Mouse (Mus musculus): ENCODE data around the gene Srsf10. TPM values are rescaled to one million over a fixed set of nuclear protein-coding genes. Genes with fewer than 3 reads are reported as not detected.
A peak's percentile ranks its signal among the peaks of the same experiment; 100 is the strongest.

Srsf10 gene
- total and polyA plus RNA-seq, 2 experiments from 2014 or later = 61.0 to 147 TPM

DNA sequence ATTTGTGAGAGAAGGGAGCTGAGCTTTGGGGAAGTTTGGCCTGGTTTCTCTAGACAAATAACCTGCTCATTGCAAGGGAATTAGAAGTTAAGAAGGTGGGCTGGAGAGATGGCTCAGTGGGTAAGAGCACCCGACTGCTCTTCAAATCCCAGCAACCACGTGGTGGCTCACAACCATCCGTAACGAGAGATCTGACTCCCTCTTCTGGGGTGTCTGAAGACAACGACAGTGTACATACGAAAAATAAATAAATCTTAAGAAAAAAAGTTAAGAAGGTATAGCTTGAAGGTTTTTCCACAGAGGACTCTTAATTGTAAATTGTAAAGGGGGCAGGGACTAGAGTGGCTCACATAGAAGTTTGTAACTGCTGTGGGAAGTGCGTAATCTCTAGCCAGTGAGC, 20.0 kb downstream of the Srsf10 start:
- H3K27me3 ChIP-seq (ENCODE audit: insufficient read depth, low read length) = no peaks in the 10 kb centered on the region
- H3K9ac ChIP-seq (replicated peaks; ENCODE audit: low read length) = no peak overlapping the region
- peak overlapping the region; percentile 60; the same call in 1 of the 2 replicates for H3K27ac ChIP-seq
- H3K4me3 ChIP-seq (ENCODE audit: low read length) = no peak overlapping the region
- 20% methylated on average over 7 of the region's 7 CpGs for WGBS
- DNase-seq (ENCODE audit: low spot score) = no peak
- H3K4me1 ChIP-seq (ENCODE audit: insufficient read depth, low read length) = peaks cover 29% of the 10 kb centered on the region
- no peak; the same call in 1 of the 2 replicates for TF ChIP-seq CTCF (IDR thresholded peaks at IDR 0.05; ENCODE audit: low read depth)
- H3K9me3 ChIP-seq (ENCODE audit: low read length) = no peaks in the 10 kb centered on the region
- ATAC-seq = no peak
- H3K4me2 ChIP-seq (ENCODE audit: low read depth, low read length) = no peak overlapping the region
- H3K36me3 ChIP-seq (ENCODE audit: insufficient read depth, low read length) = no peaks in the 10 kb centered on the region

DNA sequence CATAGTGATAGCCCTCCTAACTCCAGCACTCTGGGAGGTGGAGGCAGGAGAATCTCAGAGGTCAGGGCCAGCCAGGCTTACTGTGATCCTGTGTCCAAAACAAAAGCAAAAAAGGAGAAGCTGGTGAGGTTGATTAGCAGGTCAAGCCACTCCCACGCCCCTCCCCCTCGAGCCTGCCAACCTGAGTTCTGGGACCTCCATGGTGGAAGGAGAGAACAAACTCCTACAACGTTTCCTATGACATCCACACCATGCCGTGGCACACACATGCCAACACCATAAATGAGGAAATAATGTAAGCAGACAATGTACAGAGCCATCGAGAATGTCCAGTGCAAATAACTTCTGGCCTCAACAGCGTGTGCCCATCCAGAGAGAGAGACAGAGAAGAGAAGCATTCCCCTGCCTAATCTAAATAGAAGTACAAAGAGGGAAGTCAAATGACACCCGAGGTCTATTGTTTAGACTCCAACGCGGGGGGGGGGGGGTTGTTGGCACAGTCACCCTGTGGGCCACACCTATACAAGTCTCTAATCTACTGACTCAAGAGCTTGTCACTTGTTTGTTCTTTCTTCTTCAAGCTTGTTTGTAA, 20.5 kb downstream of the Srsf10 start:
- ATAC-seq = no peak
- no peak overlapping the region; the same call in 1 of the 2 replicates for H3K9ac ChIP-seq (replicated peaks; ENCODE audit: low read length)
- TF ChIP-seq CTCF (IDR thresholded peaks at IDR 0.05; ENCODE audit: low read depth) = no peak
- no peaks in the 10 kb centered on the region for H3K36me3 ChIP-seq (ENCODE audit: insufficient read depth, low read length)
- no peaks in the 10 kb centered on the region for H3K27me3 ChIP-seq (ENCODE audit: insufficient read depth, low read length)
- no peak for DNase-seq (ENCODE audit: low spot score)
- H3K4me1 ChIP-seq (ENCODE audit: insufficient read depth, low read length) = peaks cover 27% of the 10 kb centered on the region
- H3K4me2 ChIP-seq (ENCODE audit: low read depth, low read length) = peak overlapping the region; percentile 48
- H3K4me3 ChIP-seq (ENCODE audit: low read length) = peak overlapping the region; percentile 14
- H3K27ac ChIP-seq = peak overlapping the region; percentile 60; the same call in 1 of the 2 replicates
- 3% methylated on average over 9 of the region's 9 CpGs for WGBS
- no peaks in the 10 kb centered on the region for H3K9me3 ChIP-seq (ENCODE audit: low read length)

DNA sequence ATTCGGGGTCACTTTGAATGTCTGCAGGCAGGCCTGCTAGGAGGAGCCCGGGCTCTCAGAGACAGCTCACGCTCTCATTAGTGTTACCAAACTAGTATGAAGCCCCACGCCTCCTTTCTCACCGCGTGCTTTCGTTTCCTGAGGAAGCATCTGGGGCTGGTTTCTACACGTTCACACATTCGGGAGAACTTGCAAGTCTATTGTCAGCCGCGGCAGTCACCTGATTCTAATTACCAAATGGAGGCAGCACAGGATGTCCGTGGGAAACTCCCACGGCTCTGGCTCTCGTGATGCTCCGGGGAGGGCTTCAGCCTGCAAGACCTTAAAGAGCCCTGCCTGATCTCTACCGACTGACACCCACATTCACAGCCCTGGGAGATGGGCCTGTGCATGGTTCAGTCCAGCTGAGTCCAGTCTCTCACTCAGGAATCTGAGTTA, 21.1 kb downstream of the Srsf10 start:
- peaks cover 24% of the 10 kb centered on the region for H3K4me1 ChIP-seq (ENCODE audit: insufficient read depth, low read length)
- no peak for TF ChIP-seq CTCF (IDR thresholded peaks at IDR 0.05; ENCODE audit: low read depth)
- peak overlapping the region; percentile 48 for H3K4me2 ChIP-seq (ENCODE audit: low read depth, low read length)
- peak; percentile 13; the same call in 1 of the 2 replicates for ATAC-seq
- H3K9ac ChIP-seq (replicated peaks; ENCODE audit: low read length) = no peak overlapping the region; the same call in 1 of the 2 replicates
- H3K9me3 ChIP-seq (ENCODE audit: low read length) = no peaks in the 10 kb centered on the region
- no peaks in the 10 kb centered on the region for H3K36me3 ChIP-seq (ENCODE audit: insufficient read depth, low read length)
- H3K27ac ChIP-seq = peak overlapping the region; percentile 60; the same call in 1 of the 2 replicates
- 2% methylated on average over 16 of the region's 16 CpGs for WGBS
- peak; percentile 68 for DNase-seq (ENCODE audit: low spot score)
- H3K4me3 ChIP-seq (ENCODE audit: low read length) = peak overlapping the region; percentile 14
- no peaks in the 10 kb centered on the region for H3K27me3 ChIP-seq (ENCODE audit: insufficient read depth, low read length)

DNA sequence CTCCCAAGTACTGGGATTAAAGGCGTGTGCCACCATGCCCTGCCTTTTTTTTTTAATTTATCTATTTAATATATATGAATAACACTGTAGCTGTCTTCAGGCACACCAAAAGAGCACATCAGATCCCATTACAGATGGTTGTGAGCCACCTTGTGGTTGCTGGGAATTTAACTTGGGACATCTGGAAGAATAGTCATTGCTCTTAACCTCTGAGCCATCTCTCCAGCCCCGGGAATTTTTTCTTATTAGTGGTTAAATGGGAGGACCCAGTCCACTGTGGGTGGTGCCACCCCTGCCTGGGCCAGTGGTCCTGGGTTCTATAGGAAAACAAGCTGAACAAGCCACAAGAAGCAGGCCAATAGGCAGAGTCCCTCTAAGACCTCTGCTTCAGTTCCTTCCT, 22.2 kb downstream of the Srsf10 start:
- Histone ChIP-seq H3K4me1 (ENCODE audit: insufficient read depth, low read length) (peaks cover 24% of the 10 kb centered on the region), H3K9ac (replicated peaks; ENCODE audit: low read length) (no peak overlapping the region), H3K27ac (no peak overlapping the region), H3K9me3 (ENCODE audit: low read length) (no peaks in the 10 kb centered on the region), H3K4me3 (ENCODE audit: low read length) (no peak overlapping the region), H3K4me2 (ENCODE audit: low read depth, low read length) (no peak overlapping the region), H3K27me3 (ENCODE audit: insufficient read depth, low read length) (no peaks in the 10 kb centered on the region), H3K36me3 (ENCODE audit: insufficient read depth, low read length) (no peaks in the 10 kb centered on the region)
- DNase-seq (ENCODE audit: low spot score) (peak; percentile 34), ATAC-seq (no peak)
- peak; percentile 57 for TF ChIP-seq CTCF (IDR thresholded peaks at IDR 0.05; ENCODE audit: low read depth)
- 59% methylated on average over 2 of the region's 2 CpGs for WGBS

- Histone ChIP-seq H3K27me3 (ENCODE audit: insufficient read depth, low read length) (no peaks in the 10 kb centered on the region), H3K4me3 (ENCODE audit: low read length) (no peak overlapping the region), H3K27ac (no peak overlapping the region), H3K4me2 (ENCODE audit: low read depth, low read length) (no peak overlapping the region), H3K9ac (replicated peaks; ENCODE audit: low read length) (no peak overlapping the region), H3K36me3 (ENCODE audit: insufficient read depth, low read length) (no peaks in the 10 kb centered on the region), H3K9me3 (ENCODE audit: low read length) (no peaks in the 10 kb centered on the region), H3K4me1 (ENCODE audit: insufficient read depth, low read length) (peaks cover 24% of the 10 kb centered on the region)
- TF ChIP-seq CTCF (IDR thresholded peaks at IDR 0.05; ENCODE audit: low read depth) = no peak
- ATAC-seq = no peak
- DNase-seq (ENCODE audit: low spot score) = no peak
- 59% methylated on average over 6 of the region's 6 CpGs for WGBS
Observed at GRCm38 (mm10) chr4:135879021-135879420, 23.5 kb downstream of the Srsf10 start.

- no peaks in the 10 kb centered on the region for H3K36me3 ChIP-seq (ENCODE audit: insufficient read depth, low read length)
- H3K9me3 ChIP-seq (ENCODE audit: low read length) = no peaks in the 10 kb centered on the region
- ATAC-seq (no peak), DNase-seq (ENCODE audit: low spot score) (no peak)
- no peak overlapping the region for H3K4me3 ChIP-seq (ENCODE audit: low read length)
- 88% methylated on average over 6 of the region's 6 CpGs for WGBS
- TF ChIP-seq CTCF (IDR thresholded peaks at IDR 0.05; ENCODE audit: low read depth) = no peak
- peaks cover 17% of the 10 kb centered on the region for H3K4me1 ChIP-seq (ENCODE audit: insufficient read depth, low read length)
- H3K9ac ChIP-seq (replicated peaks; ENCODE audit: low read length) = no peak overlapping the region
- H3K4me2 ChIP-seq (ENCODE audit: low read depth, low read length) = no peak overlapping the region
- no peak overlapping the region for H3K27ac ChIP-seq
- no peaks in the 10 kb centered on the region for H3K27me3 ChIP-seq (ENCODE audit: insufficient read depth, low read length)
Observed at GRCm38 (mm10) chr4:135880018-135880417, 24.5 kb downstream of the Srsf10 start.

DNA sequence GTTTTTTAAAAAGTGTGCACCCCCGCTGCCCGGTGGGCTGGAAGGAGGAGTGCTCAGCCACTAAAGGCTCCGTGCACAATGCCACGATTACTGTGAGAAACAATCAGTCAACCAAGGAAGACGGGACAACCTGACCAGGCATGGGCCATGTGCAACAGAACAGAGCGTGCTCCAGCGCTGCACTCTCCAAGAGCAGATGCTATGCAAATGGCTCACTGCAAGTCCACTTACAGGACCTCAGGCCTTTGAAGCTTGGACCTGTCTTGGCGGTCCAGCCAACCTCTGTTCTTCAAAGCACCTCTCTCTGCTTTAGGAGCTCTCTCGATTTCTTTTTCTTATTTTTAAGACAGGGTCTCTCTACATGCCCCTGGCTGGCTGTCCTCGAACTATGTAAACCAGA, 25.0 kb downstream of the Srsf10 start:
- ATAC-seq (no peak), DNase-seq (ENCODE audit: low spot score) (no peak)
- TF ChIP-seq CTCF (IDR thresholded peaks at IDR 0.05; ENCODE audit: low read depth) = no peak
- no peaks in the 10 kb centered on the region for H3K9me3 ChIP-seq (ENCODE audit: low read length)
- H3K4me1 ChIP-seq (ENCODE audit: insufficient read depth, low read length) = peaks cover 15% of the 10 kb centered on the region
- no peak overlapping the region for H3K4me2 ChIP-seq (ENCODE audit: low read depth, low read length)
- no peak overlapping the region for H3K9ac ChIP-seq (replicated peaks; ENCODE audit: low read length)
- H3K4me3 ChIP-seq (ENCODE audit: low read length) = no peak overlapping the region
- H3K36me3 ChIP-seq (ENCODE audit: insufficient read depth, low read length) = no peaks in the 10 kb centered on the region
- H3K27me3 ChIP-seq (ENCODE audit: insufficient read depth, low read length) = no peaks in the 10 kb centered on the region
- H3K27ac ChIP-seq = no peak overlapping the region
- 76% methylated on average over 10 of the region's 10 CpGs for WGBS

Measured in hindbrain, postnatal 0 days (tissue).